Mouse (Mus musculus) E14TG2a.4 (cell line): ENCODE results near the gene Zfp366.

ENCODE experiments used
- CTCF ChIP-seq: conservative IDR thresholded peaks from 2 replicates; pipeline ENCODE4 v1.5.1; 2014; ENCODE audit warnings: low read length
- NANOG ChIP-seq: IDR thresholded peaks from 2 replicates; pipeline ENCODE4 v1.6.1; 2014; ENCODE audit warnings: borderline replicate concordance, low read length, mixed read lengths
- POU5F1 ChIP-seq: IDR thresholded peaks from 2 replicates; pipeline ENCODE4 v1.6.1; 2014; ENCODE audit warnings: low read length, borderline replicate concordance

- no peak for TF ChIP-seq CTCF
- TF ChIP-seq NANOG, result no peak
- TF ChIP-seq POU5F1, result no peak
Observed at GRCm38 (mm10) chr13:99245916-99246460, 61.4 kb downstream of the Zfp366 start.
